Mouse (Mus musculus) G1E (cell line): Measurements from ENCODE around the gene Slc9b2. TPM values are rescaled to one million over a fixed set of nuclear protein-coding genes. Genes with fewer than 3 reads are reported as not detected.

Experiments used
- ATAC-seq: 2 replicates; pipeline ENCODE4 v1.8.0; 2016; ENCODE audit warnings: mild to moderate bottlenecking; ENCODE audit not compliant: insufficient number of reproducible peaks, poor library complexity, low FRiP score, severe bottlenecking; ENCODE audit errors: extremely low read depth
- DNase-seq: peaks from one replicate; pipeline ENCODE4 v3.0.0; 2012; ENCODE audit warnings: low spot score
- H3K27me3 ChIP-seq: 2 replicates; pipeline ENCODE4 v1.6.1; 2012; ENCODE audit warnings: mild to moderate bottlenecking, low read length, inconsistent platforms; ENCODE audit not compliant: insufficient read depth
- H3K36me3 ChIP-seq: replicated peaks from 2 replicates; pipeline ENCODE3; 2012; ENCODE audit warnings: mild to moderate bottlenecking, inconsistent platforms
- H3K4me1 ChIP-seq: 2 replicates; pipeline ENCODE4 v1.6.1; 2012; ENCODE audit warnings: low read depth, low read length, inconsistent platforms, mixed read lengths; ENCODE audit not compliant: insufficient read depth
- H3K4me3 ChIP-seq: 2 replicates; pipeline ENCODE4 v1.5.1; 2012; ENCODE audit warnings: low read depth, mild to moderate bottlenecking, inconsistent platforms, low read length, moderate library complexity, mixed read lengths
- H3K9me3 ChIP-seq: replicated peaks from 2 replicates; pipeline ENCODE4 v1.6.1; 2012; ENCODE audit warnings: inconsistent platforms
- CTCF ChIP-seq: IDR thresholded peaks from 2 replicates; pipeline ENCODE4 v1.5.1; 2012; ENCODE audit warnings: low read depth, low read length, inconsistent platforms, mixed read lengths
- GATA1 ChIP-seq: IDR thresholded peaks from 2 replicates; pipeline ENCODE4 v1.6.1; 2012; ENCODE audit warnings: borderline replicate concordance, low read length, inconsistent platforms, mixed read lengths
- GATA2 ChIP-seq: IDR thresholded peaks from 2 replicates; pipeline ENCODE4 v1.6.1; 2012; ENCODE audit warnings: low read depth, low read length, inconsistent platforms, borderline replicate concordance
- POLR2AphosphoS5 ChIP-seq: IDR thresholded peaks from 2 replicates; pipeline ENCODE4 v1.6.1; 2012; ENCODE audit warnings: low read depth, low read length, inconsistent platforms; ENCODE audit not compliant: insufficient replicate concordance
- TAL1 ChIP-seq: conservative IDR thresholded peaks from 2 replicates; pipeline ENCODE4 v1.6.1; 2012; ENCODE audit warnings: low read depth, low read length, inconsistent platforms, mixed read lengths
- polyA plus RNA-seq: library from polyadenylated mRNA; stranded (reverse); fragments of >175 nt; gene quantifications from 2 replicates; pipeline ENCODE4 v1.2.3, GENCODE M21; 2012
- total RNA-seq, 2 experiments: library from RNA; stranded (forward) in 1 of 2; stranded (reverse) in 1 of 2; fragments of 200-1000 nt in 1 of 2; fragments of >200 nt in 1 of 2; fragmentation: Nextera tagmentation in 1 of 2; gene quantifications; 2 replicates each; pipeline ENCODE4 v1.2.3; 2014 to 2017

The Slc9b2 gene
- total and polyA plus RNA-seq, 3 experiments: not detected

GRCm38 (mm10) chr3:135379868-135380267, 72.4 kb downstream of the Slc9b2 start:
- no peak for DNase-seq

GRCm38 (mm10) chr3:135393186-135393585, 85.7 kb downstream of the Slc9b2 start:
- Histone ChIP-seq H3K27me3 (no peaks in the 10 kb centered on the region), H3K9me3 (no peaks in the 10 kb centered on the region), H3K4me3 (no peak overlapping the region), H3K36me3 (no peaks in the 10 kb centered on the region), H3K4me1 (peaks cover 2% of the 10 kb centered on the region; the same call in 1 of the 2 replicates)
- ATAC-seq (no peak), DNase-seq (no peak)
- TF ChIP-seq CTCF (no peak), POLR2AphosphoS5 (no peak), GATA2 (no peak)

More at GRCm38 (mm10) chr3:135379868-135380267, 72.4 kb downstream of the Slc9b2 start:
- Histone ChIP-seq H3K27me3 (peaks cover 30% of the 10 kb centered on the region), H3K36me3 (no peaks in the 10 kb centered on the region), H3K4me1 (no peaks in the 10 kb centered on the region), H3K9me3 (no peaks in the 10 kb centered on the region), H3K4me3 (no peak overlapping the region)
- no peak for TF ChIP-seq POLR2AphosphoS5
- no peak for TF ChIP-seq GATA1
- TF ChIP-seq TAL1: no peak
- TF ChIP-seq CTCF: no peak
- TF ChIP-seq GATA2: no peak
- ATAC-seq: no peak

Other genes with a start within 250 kb of the Slc9b2 start
- gene Cenpe, start 95.2 kb upstream of the Slc9b2 start, total RNA-seq (2014; fragmentation: Nextera tagmentation): 171 and 183 TPM in 2 replicates
- gene Cenpe, start 95.2 kb upstream of the Slc9b2 start, total RNA-seq (2017): 57.6 and 58.3 TPM in 2 replicates
- 3.0 and 3.6 TPM in 2 replicates for gene Cenpe, start 95.2 kb upstream of the Slc9b2 start, polyA plus RNA-seq
- 1.3 and 1.4 TPM in 2 replicates for gene Bdh2, start 26.5 kb upstream of the Slc9b2 start, total RNA-seq (2014; fragmentation: Nextera tagmentation)
- 0.38 TPM in 1 of 2 replicates, not detected in the other for gene Bdh2, start 26.5 kb upstream of the Slc9b2 start, total RNA-seq (2017)
- not detected in 2 replicates for gene Bdh2, start 26.5 kb upstream of the Slc9b2 start, polyA plus RNA-seq
- gene Slc9b1, start 40.3 kb downstream of the Slc9b2 start, total RNA-seq (2014; fragmentation: Nextera tagmentation): 1.9 and 7.4 TPM in 2 replicates
- gene Slc9b1, start 40.3 kb downstream of the Slc9b2 start, total RNA-seq (2017): 0.41 and 0.55 TPM in 2 replicates
- 0.12 and 0.13 TPM in 2 replicates for gene Slc9b1, start 40.3 kb downstream of the Slc9b2 start, polyA plus RNA-seq
- 42.9 and 43.1 TPM in 2 replicates for gene Cisd2, start 116.2 kb downstream of the Slc9b2 start, total RNA-seq (2014; fragmentation: Nextera tagmentation)
- 34.0 and 35.7 TPM in 2 replicates for gene Cisd2, start 116.2 kb downstream of the Slc9b2 start, total RNA-seq (2017)
- gene Cisd2, start 116.2 kb downstream of the Slc9b2 start, polyA plus RNA-seq: 16.9 and 18.3 TPM in 2 replicates
- gene Ube2d3, start 130.4 kb downstream of the Slc9b2 start, total RNA-seq (2014; fragmentation: Nextera tagmentation): 1,026 and 1,239 TPM in 2 replicates
- gene Ube2d3, start 130.4 kb downstream of the Slc9b2 start, total RNA-seq (2017): 547 and 623 TPM in 2 replicates
- 416 and 446 TPM in 2 replicates for gene Ube2d3, start 130.4 kb downstream of the Slc9b2 start, polyA plus RNA-seq
- gene Manba, start 177.9 kb downstream of the Slc9b2 start, total RNA-seq (2014; fragmentation: Nextera tagmentation): 19.6 and 30.3 TPM in 2 replicates
- gene Manba, start 177.9 kb downstream of the Slc9b2 start, total RNA-seq (2017): 19.0 and 23.7 TPM in 2 replicates
- 2.0 and 2.9 TPM in 2 replicates for gene Manba, start 177.9 kb downstream of the Slc9b2 start, polyA plus RNA-seq